Mouse (Mus musculus) NIH3T3 (cell line): ENCODE measurements around the gene Eps8l2.

Experiments
- DNase-seq: peaks from one replicate; pipeline ENCODE4 v3.0.0-alpha.2; 2012; ENCODE audit warnings: low read depth

The Eps8l2 gene

GRCm38 (mm10) chr7:141328373-141328990 lies 10.2 kb upstream of the Eps8l2 start:
- DNase-seq: peak; percentile 18

DNA sequence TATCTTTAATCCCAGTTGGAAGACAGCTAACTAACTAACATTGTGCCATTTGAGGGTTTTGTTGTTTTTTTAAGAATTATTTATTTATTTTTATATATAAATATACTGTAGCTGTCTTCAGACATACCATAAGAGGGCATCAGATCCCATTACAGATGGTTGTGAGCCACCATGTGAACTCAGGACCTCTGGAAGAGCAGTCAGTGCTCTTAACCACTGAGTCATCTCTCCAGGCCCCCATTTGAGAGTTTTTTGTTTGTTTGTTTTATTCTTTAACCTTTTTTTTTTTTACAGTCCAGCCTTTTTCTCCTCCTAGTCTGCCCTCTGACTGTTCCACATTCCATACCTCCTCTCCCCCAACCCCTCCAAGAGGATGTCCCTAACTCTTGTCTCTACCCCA lies 8.0 kb upstream of the Eps8l2 start:
- peak; percentile 58 for DNase-seq

DNA sequence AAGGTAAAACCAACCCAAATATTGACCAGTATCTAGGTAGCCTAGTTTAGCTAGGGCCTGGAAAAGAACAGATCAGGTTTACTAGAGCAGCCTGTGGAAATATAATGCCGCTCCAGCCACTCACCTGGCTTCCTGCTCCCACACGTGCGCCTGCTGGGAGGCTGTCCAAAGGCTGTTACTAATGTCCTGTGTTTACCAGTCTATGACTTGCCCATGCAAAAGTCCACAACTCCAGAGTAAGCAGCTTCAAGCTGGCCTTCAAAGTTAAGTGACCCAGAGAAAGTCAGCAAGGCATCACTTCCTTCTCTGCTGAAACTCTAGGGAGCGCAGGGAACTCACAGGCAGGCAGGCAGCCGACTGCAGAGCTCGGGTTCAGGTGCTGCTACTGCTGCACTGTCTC lies 6.7 kb upstream of the Eps8l2 start:
- DNase-seq: no peak

DNA sequence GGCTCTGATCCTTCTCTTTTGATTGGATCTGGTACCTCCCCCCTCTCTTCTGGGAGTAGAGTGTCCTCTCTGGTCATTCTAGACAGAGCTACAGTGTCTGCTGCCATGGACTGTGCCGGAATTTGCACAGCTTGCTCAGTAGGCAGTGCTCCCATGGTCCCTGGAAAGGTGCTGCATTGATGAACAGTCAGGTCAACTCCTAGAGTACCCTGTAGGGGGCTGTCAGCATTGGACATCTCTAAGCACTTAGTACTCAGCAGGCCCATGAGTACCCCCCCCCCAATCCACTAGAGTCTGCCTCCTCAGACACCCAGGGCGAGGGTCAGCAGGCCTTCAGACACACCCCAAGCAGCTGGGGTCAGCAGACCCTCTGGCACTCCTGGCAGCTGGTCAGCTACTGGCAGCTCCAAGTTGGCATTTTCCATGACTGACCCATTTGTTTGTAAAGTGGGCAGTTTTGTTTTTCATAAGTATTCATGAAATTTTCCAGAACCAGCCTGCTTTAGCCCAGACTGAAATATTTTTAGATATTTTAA lies 3.6 kb upstream of the Eps8l2 start:
- no peak for DNase-seq

- no peak for DNase-seq
Measured at GRCm38 (mm10) chr7:141335682-141336081, 3.0 kb upstream of the Eps8l2 start.

DNA sequence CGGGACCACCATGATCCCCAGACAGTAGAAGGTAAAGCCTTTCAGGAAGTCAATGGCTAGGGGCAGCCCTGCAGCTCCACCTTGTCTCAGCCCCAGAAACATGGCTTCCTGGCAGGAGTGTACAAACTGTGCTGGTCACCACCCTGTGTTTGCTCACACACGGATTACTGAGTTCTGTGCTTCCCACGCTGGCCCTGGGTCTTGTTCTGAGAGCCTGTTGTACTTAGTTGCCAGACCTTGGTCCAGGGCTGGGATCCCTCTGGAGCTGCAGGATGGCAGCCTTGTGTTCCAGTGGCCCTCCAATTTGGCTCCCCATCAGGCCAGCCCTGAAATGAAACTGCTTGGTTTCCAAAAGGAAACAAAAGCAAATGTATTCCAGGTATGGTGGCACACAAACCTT lies 2.4 kb upstream of the Eps8l2 start:
- no peak for DNase-seq

DNA sequence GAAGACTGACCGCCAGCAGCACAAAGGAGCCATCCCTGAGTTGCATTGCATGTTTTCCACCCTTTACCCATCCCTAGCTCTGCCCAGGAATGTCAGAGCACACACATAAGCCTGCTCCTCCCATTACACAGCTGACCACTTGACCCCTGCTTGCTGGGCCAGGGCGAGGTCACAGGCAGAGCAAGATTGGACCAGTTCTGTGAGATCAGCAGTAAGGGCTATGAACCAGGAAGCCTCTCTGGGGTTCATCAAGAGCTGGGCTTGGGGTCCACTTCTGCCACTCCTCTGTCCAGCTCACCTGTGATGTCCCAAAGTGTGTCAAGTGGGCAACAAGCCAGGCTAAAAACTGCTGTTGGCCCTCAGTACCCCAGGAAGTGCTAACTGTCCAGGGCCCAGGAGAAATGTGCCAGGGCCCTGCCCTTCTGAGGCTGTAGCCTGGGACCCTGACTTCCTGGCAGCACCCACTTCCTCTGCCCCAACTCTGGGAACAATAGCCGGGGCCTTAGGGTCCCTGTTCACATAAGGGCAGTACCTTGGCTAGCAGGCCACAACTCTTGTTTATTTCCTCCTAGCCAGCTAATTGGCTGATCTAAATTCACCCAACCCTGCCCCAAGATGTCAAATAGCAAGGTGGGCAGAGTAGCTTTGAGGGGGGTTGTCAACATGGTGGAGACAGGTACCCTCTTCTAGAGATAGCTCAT lies 814 bp upstream of the Eps8l2 start:
- no peak for DNase-seq

- no peak for DNase-seq
Measured at GRCm38 (mm10) chr7:141339215-141339920, 688 bp downstream of the Eps8l2 start.

DNA sequence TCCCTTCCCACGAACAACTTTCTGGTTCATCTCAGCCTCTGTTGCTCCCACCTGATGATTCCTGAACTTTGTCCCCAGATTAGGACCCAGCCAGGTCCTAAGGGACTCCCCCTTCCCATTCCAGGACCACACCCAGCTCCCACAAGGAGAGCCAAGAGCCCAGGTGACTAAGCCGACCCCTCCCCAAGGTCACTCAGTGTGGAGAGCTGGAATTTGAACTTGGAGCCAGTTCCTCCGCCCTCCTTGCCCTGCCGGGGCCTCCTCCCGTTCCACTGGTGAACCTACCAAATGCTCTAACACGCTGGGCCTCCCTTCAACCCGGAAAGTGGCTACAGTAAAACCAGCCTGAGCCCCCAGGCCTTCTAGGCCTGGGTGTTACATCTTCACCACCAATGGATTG lies 1.3 kb downstream of the Eps8l2 start:
- peak; percentile 57 for DNase-seq

DNA sequence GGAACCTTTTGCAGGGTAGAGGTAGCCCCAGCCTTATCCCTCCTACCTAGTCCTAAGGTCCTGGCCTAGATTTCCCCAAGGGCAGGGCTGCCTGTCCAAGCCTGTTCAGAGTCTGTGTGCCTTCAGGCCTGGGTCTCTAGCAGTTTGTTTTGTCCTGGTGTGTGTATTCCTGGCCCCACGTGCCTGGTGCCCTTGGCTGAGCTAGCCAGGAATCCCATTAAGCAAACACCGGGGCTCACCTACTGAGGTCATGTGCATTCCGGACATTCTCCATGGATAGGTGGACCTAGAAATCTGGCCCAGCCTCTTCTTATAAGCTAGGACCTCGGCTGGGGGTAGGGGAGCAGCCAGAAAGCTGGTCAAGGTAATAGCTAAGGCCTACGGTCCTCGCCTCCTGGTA lies 1.8 kb downstream of the Eps8l2 start:
- DNase-seq: no peak

DNA sequence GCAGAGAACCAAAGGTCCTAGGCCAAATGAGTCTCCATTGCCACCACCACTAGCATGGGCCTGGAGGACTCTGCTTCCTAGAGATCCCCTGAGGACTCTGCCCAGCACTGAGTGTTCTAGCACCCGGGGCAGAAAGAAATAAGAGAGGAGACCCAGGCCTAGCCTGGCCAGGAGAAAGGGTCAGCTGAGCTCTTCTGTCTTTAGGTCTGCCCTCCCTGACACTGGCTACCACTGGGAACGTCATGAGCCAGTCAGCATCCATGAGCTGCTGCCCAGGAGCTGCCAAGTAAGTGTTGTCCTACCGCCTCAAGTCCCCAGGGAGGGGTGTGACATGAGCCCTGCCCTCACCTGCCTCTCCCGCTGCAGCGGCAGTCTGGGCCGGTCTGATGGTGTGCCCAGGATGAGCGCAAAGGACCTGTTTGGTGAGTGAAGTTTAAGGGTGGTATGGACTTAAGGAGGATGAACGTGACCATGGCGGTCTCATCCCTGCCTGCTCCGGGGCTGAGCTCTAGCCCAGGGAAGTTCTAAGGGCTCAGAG lies 3.1 kb downstream of the Eps8l2 start:
- no peak for DNase-seq

GRCm38 (mm10) chr7:141343230-141343629 lies 4.5 kb downstream of the Eps8l2 start:
- no peak for DNase-seq

GRCm38 (mm10) chr7:141343696-141344095 lies 5.0 kb downstream of the Eps8l2 start:
- DNase-seq: no peak

GRCm38 (mm10) chr7:141344787-141345186 lies 6.1 kb downstream of the Eps8l2 start:
- no peak for DNase-seq

DNA sequence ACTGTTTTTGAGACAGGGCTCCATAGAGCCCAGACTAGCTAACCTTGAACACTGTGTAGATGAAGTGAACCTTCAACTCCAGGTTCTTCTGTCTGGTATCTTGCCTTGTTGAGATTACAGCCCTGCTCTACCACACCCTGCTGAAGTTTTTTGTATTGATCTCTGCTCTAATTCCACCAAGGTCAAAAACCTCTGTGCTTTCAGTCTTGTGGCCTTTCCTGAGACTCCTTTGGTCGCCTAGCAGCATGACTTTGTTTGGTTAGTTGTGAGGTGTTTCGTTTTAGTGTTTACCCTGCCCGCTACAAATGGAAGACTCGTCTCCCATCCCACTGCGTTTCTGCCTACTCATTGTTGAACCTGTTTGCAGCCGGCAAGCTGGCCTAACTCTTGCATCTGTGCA lies 12.4 kb downstream of the Eps8l2 start:
- no peak for DNase-seq

DNA sequence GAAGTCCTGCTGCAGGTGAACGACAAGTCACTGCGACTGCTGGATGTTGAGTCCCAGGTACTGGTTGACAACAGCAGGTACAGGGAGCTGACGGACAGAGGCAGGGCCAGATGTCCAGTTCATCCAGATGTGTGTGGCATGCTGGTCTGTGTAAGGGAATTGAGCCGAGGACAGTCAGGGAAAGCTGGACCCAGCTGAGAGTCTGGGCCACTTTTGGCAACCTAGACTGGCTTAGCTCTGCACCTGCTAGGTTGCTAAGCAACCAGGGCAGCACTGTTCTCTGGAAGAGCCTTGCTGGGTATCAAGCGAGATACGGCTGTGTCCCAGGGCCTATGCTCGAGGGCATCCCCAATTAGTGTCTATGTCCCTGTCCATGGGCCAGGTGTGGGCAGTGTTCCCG lies 16.4 kb downstream of the Eps8l2 start:
- no peak for DNase-seq

DNA sequence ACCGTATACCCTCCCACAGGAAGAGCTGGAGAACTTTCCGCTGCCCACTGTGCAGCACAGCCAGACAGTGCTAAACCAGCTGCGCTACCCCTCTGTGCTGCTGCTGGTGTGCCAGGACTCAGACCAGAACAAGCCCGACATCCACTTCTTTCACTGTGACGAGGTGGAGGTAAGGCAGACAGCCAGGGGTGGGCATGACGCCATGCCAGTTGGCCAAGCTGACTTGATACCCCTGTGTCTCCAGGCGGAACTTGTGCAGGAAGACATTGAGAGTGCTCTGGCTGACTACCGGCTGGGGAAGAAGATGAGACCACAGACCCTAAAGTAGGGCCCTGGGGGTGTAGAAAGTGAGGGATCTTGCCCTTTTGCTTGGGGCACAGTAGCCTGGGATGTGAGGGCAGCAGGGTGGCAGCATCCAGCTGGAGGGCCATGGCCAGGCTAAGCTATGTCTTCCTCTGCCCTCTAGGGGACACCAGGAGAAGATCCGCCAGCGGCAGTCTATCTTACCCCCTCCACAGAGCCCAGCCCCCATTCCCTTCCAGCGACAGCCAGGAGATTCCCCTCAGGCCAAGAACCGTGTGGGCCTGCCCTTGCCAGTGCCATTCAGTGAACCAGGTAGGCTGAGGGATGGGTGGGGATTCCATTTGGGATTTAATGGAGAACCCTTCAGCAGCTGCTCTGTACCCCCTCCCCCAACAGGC lies 17.1 kb downstream of the Eps8l2 start:
- peak; percentile 19 for DNase-seq

DNA sequence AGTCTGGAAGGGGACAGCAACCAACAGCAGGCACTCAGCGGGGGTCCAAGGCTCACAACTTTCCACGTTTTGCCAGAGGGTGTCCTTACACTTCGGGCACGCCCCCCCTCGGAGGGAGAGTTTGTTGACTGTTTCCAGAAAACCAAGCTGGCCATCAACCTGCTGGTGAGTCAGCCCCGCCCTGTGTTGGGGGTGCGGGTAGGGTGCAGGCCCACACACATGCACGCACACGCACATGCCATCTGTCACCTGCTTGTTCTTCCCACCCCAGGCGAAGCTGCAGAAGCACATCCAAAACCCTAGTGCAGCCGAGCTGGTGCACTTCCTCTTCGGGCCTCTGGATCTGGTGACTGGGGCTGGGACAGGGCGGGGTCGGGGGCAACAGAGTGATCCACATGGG lies 18.3 kb downstream of the Eps8l2 start:
- no peak for DNase-seq

DNA sequence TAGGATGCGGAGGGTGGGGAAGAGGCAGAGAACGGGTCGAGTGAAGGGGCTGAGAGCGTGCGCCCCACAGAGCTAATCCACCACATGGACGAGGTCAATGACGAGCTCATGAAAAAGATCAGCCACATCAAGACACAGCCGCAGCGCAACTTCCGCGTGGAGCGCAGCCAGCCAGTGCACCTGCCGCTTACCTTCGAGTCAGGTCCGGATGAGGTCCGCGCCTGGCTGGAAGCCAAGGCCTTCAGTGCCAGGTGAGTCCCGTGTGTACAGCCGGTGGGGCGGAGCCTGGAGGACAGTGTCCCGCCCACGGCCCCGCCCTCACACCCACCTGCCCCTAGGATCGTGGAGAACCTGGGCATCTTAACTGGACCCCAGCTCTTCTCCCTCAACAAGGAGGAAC lies 22.8 kb downstream of the Eps8l2 start:
- no peak for DNase-seq

GRCm38 (mm10) chr7:141363106-141363751 lies 24.5 kb downstream of the Eps8l2 start:
- peak; percentile 89 for DNase-seq

GRCm38 (mm10) chr7:141363752-141364125 lies 25.1 kb downstream of the Eps8l2 start:
- no peak for DNase-seq
